Mouse (Mus musculus): ENCODE measurements around the gene Zcchc7.

The Zcchc7 gene

GRCm38 (mm10) chr4:44755553-44756133 is at the start of gene Zcchc7:
Gene Zcchc7 (plus strand): TSS chr4:44755877.
- no peak for DNase-seq (ENCODE audit: low spot score)

GRCm38 (mm10) chr4:44705967-44706366 is 49.7 kb upstream of the Zcchc7 start:
- DNase-seq (ENCODE audit: low spot score): no peak

GRCm38 (mm10) chr4:44706865-44707264 is 48.8 kb upstream of the Zcchc7 start:
- no peak for DNase-seq (ENCODE audit: low spot score)

- no peak for DNase-seq (ENCODE audit: low spot score)
These were observed 47.4 kb upstream of the Zcchc7 start for GRCm38 (mm10) chr4:44708311-44708710.

GRCm38 (mm10) chr4:44709091-44709695 is 46.5 kb upstream of the Zcchc7 start:
- no peak for DNase-seq (ENCODE audit: low spot score)

GRCm38 (mm10) chr4:44709740-44710700 is 45.7 kb upstream of the Zcchc7 start, which contains the start of gene Pax5:
Gene Pax5 (minus strand): TSS chr4:44710487.
- no peak for DNase-seq (ENCODE audit: low spot score)

- DNase-seq (ENCODE audit: low spot score): no peak
These were observed 45.0 kb upstream of the Zcchc7 start for GRCm38 (mm10) chr4:44710701-44711097.

- no peak for DNase-seq (ENCODE audit: low spot score)
These were observed 44.4 kb upstream of the Zcchc7 start for GRCm38 (mm10) chr4:44711136-44711900.

- DNase-seq (ENCODE audit: low spot score): no peak
These were observed 43.5 kb upstream of the Zcchc7 start for GRCm38 (mm10) chr4:44712051-44712700.

- DNase-seq (ENCODE audit: low spot score): no peak
These were observed 42.7 kb upstream of the Zcchc7 start for GRCm38 (mm10) chr4:44712786-44713553.

- no peak for DNase-seq (ENCODE audit: low spot score)
These were observed 42.1 kb upstream of the Zcchc7 start for GRCm38 (mm10) chr4:44713554-44714051.

GRCm38 (mm10) chr4:44714111-44714621 is 41.5 kb upstream of the Zcchc7 start:
- no peak for DNase-seq (ENCODE audit: low spot score)

GRCm38 (mm10) chr4:44715621-44716160 is 40.0 kb upstream of the Zcchc7 start:
- no peak for DNase-seq (ENCODE audit: low spot score)

- DNase-seq (ENCODE audit: low spot score): no peak
These were observed 39.3 kb upstream of the Zcchc7 start for GRCm38 (mm10) chr4:44716391-44716790.

- DNase-seq (ENCODE audit: low spot score): no peak
These were observed 38.0 kb upstream of the Zcchc7 start for GRCm38 (mm10) chr4:44717676-44718075.

- no peak for DNase-seq (ENCODE audit: low spot score)
These were observed 35.6 kb upstream of the Zcchc7 start for GRCm38 (mm10) chr4:44720046-44720445.

- DNase-seq (ENCODE audit: low spot score): no peak
These were observed 34.4 kb upstream of the Zcchc7 start for GRCm38 (mm10) chr4:44721237-44721636.

- DNase-seq (ENCODE audit: low spot score): no peak
These were observed 15.2 kb upstream of the Zcchc7 start for GRCm38 (mm10) chr4:44740471-44740870.

- DNase-seq (ENCODE audit: low spot score): peak; percentile 94
These were observed 666 bp downstream of the Zcchc7 start for GRCm38 (mm10) chr4:44756134-44756951.

Measured in urinary bladder, postnatal 14 days (tissue).